Mouse (Mus musculus): ENCODE results near the gene Tpt1. TPM values are rescaled to one million over a fixed set of nuclear protein-coding genes. Genes with fewer than 3 reads are reported as not detected.
A peak's percentile ranks its signal among the peaks of the same experiment; 100 is the strongest.

The Tpt1 gene
- polyA plus RNA-seq, 1 experiment from 2014 or later: 1,053 TPM

GRCm38 (mm10) chr14:75847669-75848068 lies 2.8 kb downstream of the Tpt1 start:
- 0 out of 2 replicates have a peak overlapping the region, but pooled peaks have one; percentile 25 for H3K4me2 ChIP-seq (replicated peaks)
- H3K9me3 ChIP-seq: no peaks in the 10 kb centered on the region
- H3K4me3 ChIP-seq (replicated peaks): no peak overlapping the region
- H3K4me1 ChIP-seq (replicated peaks): peaks cover 7% of the 10 kb centered on the region; the same call in 1 of the 2 replicates
- H3K27me3 ChIP-seq (replicated peaks): no peaks in the 10 kb centered on the region
- no peak overlapping the region for H3K27ac ChIP-seq
- H3K9ac ChIP-seq: 0 out of 2 replicates have a peak overlapping the region, but pooled peaks have one; percentile 11
- 82% methylated on average over 4 of the region's 4 CpGs for WGBS
- peaks cover 30% of the 10 kb centered on the region for H3K36me3 ChIP-seq
- no peak for ATAC-seq

GRCm38 (mm10) chr14:75848482-75848881 lies 3.6 kb downstream of the Tpt1 start:
- WGBS: 95% methylated on average over 5 of the region's 5 CpGs
- ATAC-seq: no peak
- H3K9me3 ChIP-seq: no peaks in the 10 kb centered on the region
- H3K9ac ChIP-seq: no peak overlapping the region
- H3K4me3 ChIP-seq (replicated peaks): no peak overlapping the region
- H3K27me3 ChIP-seq (replicated peaks): no peaks in the 10 kb centered on the region
- H3K4me1 ChIP-seq (replicated peaks): peaks cover 7% of the 10 kb centered on the region; the same call in 1 of the 2 replicates
- peaks cover 30% of the 10 kb centered on the region for H3K36me3 ChIP-seq
- H3K4me2 ChIP-seq (replicated peaks): no peak overlapping the region
- no peak overlapping the region for H3K27ac ChIP-seq

GRCm38 (mm10) chr14:75849236-75849635 lies 4.3 kb downstream of the Tpt1 start:
- WGBS: 82% methylated on average over 5 of the region's 5 CpGs
- H3K36me3 ChIP-seq: peaks cover 30% of the 10 kb centered on the region
- ATAC-seq: no peak

GRCm38 (mm10) chr14:75849842-75850568 lies 5.1 kb downstream of the Tpt1 start:
- WGBS: 86% methylated on average over 6 of the region's 6 CpGs
- Histone ChIP-seq H3K36me3 (peaks cover 30% of the 10 kb centered on the region), H3K4me1 (replicated peaks) (peaks cover 7% of the 10 kb centered on the region; the same call in 1 of the 2 replicates), H3K27me3 (replicated peaks) (no peaks in the 10 kb centered on the region), H3K9ac (no peak overlapping the region), H3K4me3 (replicated peaks) (no peak overlapping the region), H3K4me2 (replicated peaks) (no peak overlapping the region), H3K9me3 (no peaks in the 10 kb centered on the region), H3K27ac (no peak overlapping the region)
- no peak for ATAC-seq

More at GRCm38 (mm10) chr14:75849236-75849635, 4.3 kb downstream of the Tpt1 start:
- H3K27me3 ChIP-seq (replicated peaks): no peaks in the 10 kb centered on the region
- peaks cover 7% of the 10 kb centered on the region; the same call in 1 of the 2 replicates for H3K4me1 ChIP-seq (replicated peaks)
- no peak overlapping the region for H3K27ac ChIP-seq
- no peak overlapping the region for H3K4me2 ChIP-seq (replicated peaks)
- H3K9ac ChIP-seq: no peak overlapping the region
- H3K4me3 ChIP-seq (replicated peaks): no peak overlapping the region
- no peaks in the 10 kb centered on the region for H3K9me3 ChIP-seq

GRCm38 (mm10) chr14:75850819-75851218 lies 5.9 kb downstream of the Tpt1 start:
- WGBS: 75% methylated on average over 6 of the region's 6 CpGs
- Histone ChIP-seq H3K27ac (no peak overlapping the region), H3K4me2 (replicated peaks) (no peak overlapping the region), H3K9me3 (no peaks in the 10 kb centered on the region), H3K4me3 (replicated peaks) (no peak overlapping the region), H3K27me3 (replicated peaks) (no peaks in the 10 kb centered on the region), H3K4me1 (replicated peaks) (peaks cover 7% of the 10 kb centered on the region; the same call in 1 of the 2 replicates), H3K36me3 (peaks cover 30% of the 10 kb centered on the region), H3K9ac (no peak overlapping the region)
- no peak for ATAC-seq

- Histone ChIP-seq H3K9ac (no peak overlapping the region), H3K9me3 (no peaks in the 10 kb centered on the region), H3K36me3 (peaks cover 25% of the 10 kb centered on the region), H3K4me2 (replicated peaks) (no peak overlapping the region), H3K4me1 (replicated peaks) (peaks cover 3% of the 10 kb centered on the region; the same call in 1 of the 2 replicates), H3K27me3 (replicated peaks) (no peaks in the 10 kb centered on the region), H3K4me3 (replicated peaks) (no peak overlapping the region), H3K27ac (no peak overlapping the region)
- no peak for ATAC-seq
- WGBS: 90% methylated on average over 5 of the region's 5 CpGs
Observed at GRCm38 (mm10) chr14:75852016-75852415, 7.1 kb downstream of the Tpt1 start.

- Histone ChIP-seq H3K9ac (no peak overlapping the region), H3K4me1 (replicated peaks) (no peaks in the 10 kb centered on the region), H3K9me3 (no peaks in the 10 kb centered on the region), H3K4me2 (replicated peaks) (no peak overlapping the region), H3K4me3 (replicated peaks) (no peak overlapping the region), H3K27me3 (replicated peaks) (no peaks in the 10 kb centered on the region), H3K27ac (no peak overlapping the region), H3K36me3 (0 out of 2 replicates have a peak, but pooled peaks cover 3% of the 10 kb centered on the region)
- no peak for ATAC-seq
- 58% methylated on average over 17 of the region's 17 CpGs for WGBS
Observed at GRCm38 (mm10) chr14:75855263-75855992, 10.5 kb downstream of the Tpt1 start.

GRCm38 (mm10) chr14:75858181-75858580 lies 13.3 kb downstream of the Tpt1 start:
- no peak for ATAC-seq
- Histone ChIP-seq H3K27me3 (replicated peaks) (no peaks in the 10 kb centered on the region), H3K9me3 (no peaks in the 10 kb centered on the region), H3K9ac (no peak overlapping the region), H3K4me2 (replicated peaks) (no peak overlapping the region), H3K36me3 (no peaks in the 10 kb centered on the region), H3K27ac (no peak overlapping the region), H3K4me3 (replicated peaks) (no peak overlapping the region), H3K4me1 (replicated peaks) (no peaks in the 10 kb centered on the region)
- 47% methylated on average over 2 of the region's 2 CpGs for WGBS

GRCm38 (mm10) chr14:75859619-75860018 lies 14.7 kb downstream of the Tpt1 start:
- Histone ChIP-seq H3K4me2 (replicated peaks) (no peak overlapping the region), H3K9me3 (no peaks in the 10 kb centered on the region), H3K36me3 (no peaks in the 10 kb centered on the region), H3K27ac (no peak overlapping the region), H3K4me3 (replicated peaks) (no peak overlapping the region), H3K4me1 (replicated peaks) (peaks cover 10% of the 10 kb centered on the region), H3K27me3 (replicated peaks) (no peaks in the 10 kb centered on the region), H3K9ac (no peak overlapping the region)
- WGBS: 85% methylated on average over 2 of the region's 2 CpGs
- ATAC-seq: no peak

- Histone ChIP-seq H3K9ac (no peak overlapping the region), H3K4me3 (replicated peaks) (no peak overlapping the region), H3K4me1 (replicated peaks) (peaks cover 10% of the 10 kb centered on the region), H3K4me2 (replicated peaks) (no peak overlapping the region), H3K9me3 (no peaks in the 10 kb centered on the region), H3K36me3 (no peaks in the 10 kb centered on the region), H3K27me3 (replicated peaks) (no peaks in the 10 kb centered on the region), H3K27ac (peak overlapping the region; percentile 81)
- ATAC-seq: no peak
- 91% methylated on average over 6 of the region's 6 CpGs for WGBS
Observed at GRCm38 (mm10) chr14:75862701-75863100, 17.8 kb downstream of the Tpt1 start.

- Histone ChIP-seq H3K27me3 (replicated peaks) (no peaks in the 10 kb centered on the region), H3K9me3 (no peaks in the 10 kb centered on the region), H3K4me2 (replicated peaks) (no peak overlapping the region), H3K36me3 (no peaks in the 10 kb centered on the region), H3K9ac (no peak overlapping the region), H3K4me1 (replicated peaks) (peaks cover 10% of the 10 kb centered on the region), H3K27ac (peak overlapping the region; percentile 81), H3K4me3 (replicated peaks) (no peak overlapping the region)
- WGBS: 16% methylated on average over 7 of the region's 7 CpGs
- peak; percentile 97 for ATAC-seq
Observed at GRCm38 (mm10) chr14:75863549-75864409, 18.9 kb downstream of the Tpt1 start.
